In the genomic region with DNA sequence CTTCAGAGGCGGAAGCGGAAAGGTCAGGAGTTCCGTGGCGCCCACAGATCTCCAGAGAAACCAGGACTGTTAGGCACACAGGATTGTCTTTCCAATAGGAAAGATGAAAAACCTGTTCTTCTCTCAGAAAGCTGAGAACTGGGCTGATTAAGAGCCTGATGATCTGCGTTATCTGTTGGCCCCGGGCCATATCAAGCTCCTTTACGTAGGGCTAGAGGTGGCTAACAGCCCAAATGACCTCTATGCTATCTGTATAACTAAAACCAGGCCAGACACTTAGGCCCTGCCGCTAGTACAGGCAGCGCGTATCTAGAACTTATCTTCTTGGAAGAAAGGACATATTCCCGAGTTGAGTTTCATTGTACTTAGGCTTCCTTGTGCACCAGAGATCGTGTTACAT, we compare ENCODE assay signal across 26 mouse cellular contexts. TPM values are rescaled to one million over a fixed set of nuclear protein-coding genes. Genes with fewer than 3 reads are reported as not detected.
DNase-seq lines count a peak whose midpoint lies in the region; ATAC-seq and TF ChIP-seq lines count a peak whose summit lies in the region.
"Had no signal": no experiment of that assay in that cellular context is flagged by ENCODE, and none has a peak within 500 bp of the region (broad histone marks: within the 10 kb centered on the region; RNA-seq: fewer than 3 reads in every experiment).

No protein-coding gene starts in this region.

- WGBS in embryonic facial prominence, embryonic 14.5 days: 61% methylated on average over 12 of the region's 12 CpGs
- 80% methylated on average over 12 of the region's 12 CpGs for WGBS in embryonic facial prominence, embryonic 10.5 days
- WGBS in stomach, embryonic 15.5 days: 77% methylated on average over 12 of the region's 12 CpGs
- WGBS in stomach, postnatal 0 days: 74% methylated on average over 12 of the region's 12 CpGs
- 51% methylated on average over 12 of the region's 12 CpGs for WGBS in intestine, postnatal 0 days
- 84% methylated on average over 12 of the region's 12 CpGs for WGBS in liver, postnatal 0 days (ENCODE audit: insufficient replicate concordance)

- no peak overlapping the region for H3K4me2 ChIP-seq in embryonic facial prominence, embryonic 14.5 days (ENCODE audit: low read depth, low read length)
- no peak overlapping the region for H3K4me2 ChIP-seq in stomach, embryonic 15.5 days
- no peak overlapping the region for H3K4me2 ChIP-seq in stomach, postnatal 0 days (replicated peaks; ENCODE audit: low read depth)
- H3K4me2 ChIP-seq in intestine, postnatal 0 days (replicated peaks; ENCODE audit: low read depth): no peak overlapping the region; the same call in 1 of the 2 replicates
- H3K4me2 ChIP-seq in liver, postnatal 0 days (ENCODE audit: low read depth, low read length): no peak overlapping the region
- H3K4me2 ChIP-seq: embryonic facial prominence, embryonic 13.5 days; forebrain, embryonic 13.5 days; forebrain, embryonic 15.5 days had no signal

- H3K36me3 ChIP-seq in embryonic facial prominence, embryonic 14.5 days (ENCODE audit: control insufficient read depth, insufficient read depth, low read length): no peaks in the 10 kb centered on the region
- peaks cover 27% of the 10 kb centered on the region for H3K36me3 ChIP-seq in embryonic facial prominence, embryonic 10.5 days (replicated peaks)
- 0 out of 2 replicates have a peak, but pooled peaks cover 3% of the 10 kb centered on the region for H3K36me3 ChIP-seq in stomach, embryonic 15.5 days
- H3K36me3 ChIP-seq in stomach, postnatal 0 days (ENCODE audit: control insufficient read depth, insufficient read depth, low read length): 0 out of 2 replicates have a peak, but pooled peaks cover 2% of the 10 kb centered on the region
- peaks cover 5% of the 10 kb centered on the region; the same call in 1 of the 2 replicates for H3K36me3 ChIP-seq in intestine, postnatal 0 days (ENCODE audit: control insufficient read depth, insufficient read depth)
- H3K36me3 ChIP-seq in liver, postnatal 0 days (replicated peaks; ENCODE audit: insufficient read depth, low read length): peaks cover 3% of the 10 kb centered on the region
- H3K36me3 ChIP-seq: forebrain, embryonic 15.5 days had no signal

- no peak for TF ChIP-seq CTCF in stomach, postnatal 0 days (IDR thresholded peaks at IDR 0.05; ENCODE audit: low read depth)
- no peak for TF ChIP-seq CTCF in intestine, postnatal 0 days (IDR thresholded peaks at IDR 0.05; ENCODE audit: low read depth)
- no peak for TF ChIP-seq CTCF in liver, postnatal 0 days (IDR thresholded peaks at IDR 0.05; ENCODE audit: low read depth)

- no peaks in the 10 kb centered on the region for H3K9me3 ChIP-seq in embryonic facial prominence, embryonic 14.5 days (ENCODE audit: control insufficient read depth, low read length)
- no peaks in the 10 kb centered on the region for H3K9me3 ChIP-seq in embryonic facial prominence, embryonic 10.5 days
- no peaks in the 10 kb centered on the region for H3K9me3 ChIP-seq in stomach, embryonic 15.5 days
- no peaks in the 10 kb centered on the region for H3K9me3 ChIP-seq in stomach, postnatal 0 days (ENCODE audit: control insufficient read depth, low read length)
- no peaks in the 10 kb centered on the region for H3K9me3 ChIP-seq in intestine, postnatal 0 days (ENCODE audit: control insufficient read depth)
- no peaks in the 10 kb centered on the region for H3K9me3 ChIP-seq in liver, postnatal 0 days (ENCODE audit: low read length)
- H3K9me3 ChIP-seq: embryonic facial prominence, embryonic 13.5 days; forebrain, embryonic 13.5 days; forebrain, embryonic 15.5 days; G1E had no signal

- ATAC-seq in embryonic facial prominence, embryonic 14.5 days (ENCODE audit: low read depth): peak; percentile 6; the same call in 1 of the 2 replicates
- ATAC-seq in stomach, embryonic 15.5 days (ENCODE audit: insufficient read depth, low FRiP score, low read depth): 0 out of 2 replicates have a peak, but pooled peaks have one; percentile 10
- ATAC-seq in stomach, postnatal 0 days (ENCODE audit: low FRiP score, low TSS enrichment): no peak
- 0 out of 2 replicates have a peak, but pooled peaks have one; percentile 42 for ATAC-seq in intestine, postnatal 0 days
- no peak for ATAC-seq in liver, postnatal 0 days
- ATAC-seq: activated CD4-positive, CD25-positive, alpha-beta regulatory T cell, adult 4 months; CD4-positive, CD25-positive, alpha-beta regulatory T cell, adult 4 months; forebrain, embryonic 13.5 days; forebrain, embryonic 15.5 days; Patski had no signal

- H3K27me3 ChIP-seq in embryonic facial prominence, embryonic 14.5 days (replicated peaks; ENCODE audit: control insufficient read depth, insufficient read depth, low read length): no peaks in the 10 kb centered on the region
- H3K27me3 ChIP-seq in embryonic facial prominence, embryonic 10.5 days (replicated peaks; ENCODE audit: low read depth, poor library complexity, severe bottlenecking): peaks cover 2% of the 10 kb centered on the region; the same call in 1 of the 2 replicates
- H3K27me3 ChIP-seq in stomach, embryonic 15.5 days (replicated peaks): no peaks in the 10 kb centered on the region
- no peaks in the 10 kb centered on the region for H3K27me3 ChIP-seq in stomach, postnatal 0 days (ENCODE audit: control insufficient read depth, insufficient read depth, low read length)
- no peaks in the 10 kb centered on the region for H3K27me3 ChIP-seq in intestine, postnatal 0 days (replicated peaks; ENCODE audit: control insufficient read depth, insufficient read depth, low read length)
- H3K27me3 ChIP-seq in liver, postnatal 0 days (ENCODE audit: insufficient read depth, low read length): no peaks in the 10 kb centered on the region
- H3K27me3 ChIP-seq: CH12.LX; forebrain, embryonic 13.5 days; forebrain, embryonic 15.5 days; Patski had no signal

- no peak overlapping the region for H3K27ac ChIP-seq in embryonic facial prominence, embryonic 14.5 days (replicated peaks; ENCODE audit: low read depth, low read length)
- no peak overlapping the region for H3K27ac ChIP-seq in embryonic facial prominence, embryonic 10.5 days (replicated peaks)
- H3K27ac ChIP-seq in stomach, embryonic 15.5 days: no peak overlapping the region
- no peak overlapping the region for H3K27ac ChIP-seq in stomach, postnatal 0 days (replicated peaks)
- peak overlapping the region; percentile 17; the same call in 1 of the 2 replicates for H3K27ac ChIP-seq in intestine, postnatal 0 days (ENCODE audit: low read depth, low read length)
- H3K27ac ChIP-seq in liver, postnatal 0 days (ENCODE audit: low read depth): no peak overlapping the region
- H3K27ac ChIP-seq: embryonic facial prominence, embryonic 13.5 days; forebrain, embryonic 13.5 days; forebrain, embryonic 15.5 days had no signal

- no peak for TF ChIP-seq EP300 in stomach, postnatal 0 days (optimal IDR thresholded peaks at IDR 0.05)
- TF ChIP-seq EP300 in liver, postnatal 0 days (IDR thresholded peaks at IDR 0.05; ENCODE audit: low read depth): no peak

- DNase-seq in embryonic facial prominence, embryonic 14.5 days (ENCODE audit: low spot score): no peak
- no peak for DNase-seq in embryonic facial prominence, embryonic 10.5 days (ENCODE audit: low spot score)
- no peak for DNase-seq in stomach, postnatal 0 days (ENCODE audit: low spot score)
- no peak for DNase-seq in liver, postnatal 0 days
- DNase-seq in urinary bladder, postnatal 14 days (ENCODE audit: low spot score): no peak
- DNase-seq: adrenal gland, adult 8-10 months; adrenal gland, postnatal 14 days; adrenal gland, postnatal 36 days; B cell, adult 2 months; cerebellum, adult 11-12 months; cerebellum, adult 2 months; cerebellum, adult 9-10 months; cerebellum, postnatal 10 days; cerebellum, postnatal 25 days had no signal

- H3K9ac ChIP-seq in embryonic facial prominence, embryonic 14.5 days (ENCODE audit: low read depth, low read length): no peak overlapping the region
- no peak overlapping the region for H3K9ac ChIP-seq in stomach, embryonic 15.5 days
- H3K9ac ChIP-seq in stomach, postnatal 0 days (ENCODE audit: low read length): no peak overlapping the region
- H3K9ac ChIP-seq in intestine, postnatal 0 days (ENCODE audit: low read depth, low read length): no peak overlapping the region
- no peak overlapping the region for H3K9ac ChIP-seq in liver, postnatal 0 days (replicated peaks)
- H3K9ac ChIP-seq: embryonic facial prominence, embryonic 13.5 days; forebrain, embryonic 13.5 days; forebrain, embryonic 15.5 days had no signal

- H3K4me3 ChIP-seq in embryonic facial prominence, embryonic 14.5 days (ENCODE audit: low read depth, low read length): no peak overlapping the region
- H3K4me3 ChIP-seq in embryonic facial prominence, embryonic 10.5 days: no peak overlapping the region
- H3K4me3 ChIP-seq in stomach, embryonic 15.5 days (replicated peaks): no peak overlapping the region
- H3K4me3 ChIP-seq in stomach, postnatal 0 days (ENCODE audit: low read depth, low read length): no peak overlapping the region
- H3K4me3 ChIP-seq in intestine, postnatal 0 days (ENCODE audit: low read depth, low read length): no peak overlapping the region
- H3K4me3 ChIP-seq in liver, postnatal 0 days (ENCODE audit: low read depth, low read length): no peak overlapping the region
- H3K4me3 ChIP-seq: embryonic facial prominence, embryonic 13.5 days; forebrain, embryonic 13.5 days; forebrain, embryonic 15.5 days had no signal

- no peaks in the 10 kb centered on the region; the same call in 1 of the 2 replicates for H3K4me1 ChIP-seq in embryonic facial prominence, embryonic 14.5 days (ENCODE audit: control insufficient read depth, insufficient read depth, low read length)
- peaks cover 14% of the 10 kb centered on the region for H3K4me1 ChIP-seq in embryonic facial prominence, embryonic 10.5 days
- no peaks in the 10 kb centered on the region for H3K4me1 ChIP-seq in stomach, embryonic 15.5 days
- H3K4me1 ChIP-seq in stomach, postnatal 0 days (replicated peaks; ENCODE audit: control insufficient read depth, insufficient read depth): no peaks in the 10 kb centered on the region
- H3K4me1 ChIP-seq in intestine, postnatal 0 days (replicated peaks; ENCODE audit: control insufficient read depth, insufficient read depth, low read length): no peaks in the 10 kb centered on the region
- 0 out of 2 replicates have a peak, but pooled peaks cover 2% of the 10 kb centered on the region for H3K4me1 ChIP-seq in liver, postnatal 0 days (ENCODE audit: insufficient read depth)
- H3K4me1 ChIP-seq: forebrain, embryonic 15.5 days had no signal

RNA-seq across cellular contexts. Expression of a gene that starts 2.1 kb away (rescaled TPM):
- polyA plus RNA-seq in embryonic facial prominence, embryonic 14.5 days (2014; fragmentation: Nextera tagmentation; extraction: Ambion mirVana): 0.26 TPM in 1 of 2 replicates, not detected in the other
- not detected in 2 replicates for polyA plus RNA-seq in embryonic facial prominence, embryonic 10.5 days (2016; fragmentation: Nextera tagmentation; extraction: Ambion mirVana)
- polyA plus RNA-seq in stomach, embryonic 15.5 days (2015; fragmentation: Nextera tagmentation; extraction: Ambion mirVana): 0.08 TPM in 1 of 2 replicates, not detected in the other
- not detected in 2 replicates for polyA plus RNA-seq in stomach, postnatal 0 days (2015; fragmentation: Nextera tagmentation; extraction: Ambion mirVana)
- polyA plus RNA-seq in intestine, postnatal 0 days (2015; fragmentation: Nextera tagmentation; extraction: Ambion mirVana): 0.12 TPM in 1 of 2 replicates, not detected in the other
- polyA plus RNA-seq in liver, postnatal 0 days (2015; fragmentation: Nextera tagmentation; extraction: Ambion mirVana): not detected in 2 replicates
- polyA plus RNA-seq: activated CD4-positive, CD25-positive, alpha-beta regulatory T cell, adult 4 months; CD4-positive, CD25-positive, alpha-beta regulatory T cell, adult 4 months; cerebellum, adult 2 months; embryonic facial prominence, embryonic 11.5 days; embryonic facial prominence, embryonic 13.5 days; forebrain, embryonic 11.5 days; forebrain, embryonic 13.5 days; G1E had no signal

RNA-seq across cellular contexts. Expression of a gene that starts 6.0 kb away (rescaled TPM):
- polyA plus RNA-seq in embryonic facial prominence, embryonic 14.5 days (2014; fragmentation: Nextera tagmentation; extraction: Ambion mirVana): 4.8 and 5.0 TPM in 2 replicates
- 9.3 and 9.8 TPM in 2 replicates for polyA plus RNA-seq in embryonic facial prominence, embryonic 10.5 days (2016; fragmentation: Nextera tagmentation; extraction: Ambion mirVana)
- 6.0 and 8.9 TPM in 2 replicates for polyA plus RNA-seq in stomach, embryonic 15.5 days (2015; fragmentation: Nextera tagmentation; extraction: Ambion mirVana)
- polyA plus RNA-seq in stomach, postnatal 0 days (2015; fragmentation: Nextera tagmentation; extraction: Ambion mirVana): 3.2 and 5.7 TPM in 2 replicates
- 10.8 and 11.7 TPM in 2 replicates for polyA plus RNA-seq in intestine, postnatal 0 days (2015; fragmentation: Nextera tagmentation; extraction: Ambion mirVana)
- 8.2 and 9.2 TPM in 2 replicates for polyA plus RNA-seq in liver, postnatal 0 days (2015; fragmentation: Nextera tagmentation; extraction: Ambion mirVana)

RNA-seq across cellular contexts. Expression of a gene that starts 22.0 kb away (rescaled TPM):
- polyA plus RNA-seq in embryonic facial prominence, embryonic 14.5 days (2014; fragmentation: Nextera tagmentation; extraction: Ambion mirVana): 22.2 and 26.4 TPM in 2 replicates
- 8.3 and 9.9 TPM in 2 replicates for polyA plus RNA-seq in embryonic facial prominence, embryonic 10.5 days (2016; fragmentation: Nextera tagmentation; extraction: Ambion mirVana)
- polyA plus RNA-seq in stomach, embryonic 15.5 days (2015; fragmentation: Nextera tagmentation; extraction: Ambion mirVana): 32.4 and 34.7 TPM in 2 replicates
- 40.8 and 41.5 TPM in 2 replicates for polyA plus RNA-seq in stomach, postnatal 0 days (2015; fragmentation: Nextera tagmentation; extraction: Ambion mirVana)
- polyA plus RNA-seq in intestine, postnatal 0 days (2015; fragmentation: Nextera tagmentation; extraction: Ambion mirVana): 29.7 and 30.9 TPM in 2 replicates
- polyA plus RNA-seq in liver, postnatal 0 days (2015; fragmentation: Nextera tagmentation; extraction: Ambion mirVana): 15.6 and 16.7 TPM in 2 replicates

RNA-seq across cellular contexts. Expression of a gene that starts 23.8 kb away (rescaled TPM):
- polyA plus RNA-seq in embryonic facial prominence, embryonic 14.5 days (2014; fragmentation: Nextera tagmentation; extraction: Ambion mirVana): 83.8 and 86.9 TPM in 2 replicates
- polyA plus RNA-seq in embryonic facial prominence, embryonic 10.5 days (2016; fragmentation: Nextera tagmentation; extraction: Ambion mirVana): 75.2 and 76.8 TPM in 2 replicates
- 116 and 119 TPM in 2 replicates for polyA plus RNA-seq in stomach, embryonic 15.5 days (2015; fragmentation: Nextera tagmentation; extraction: Ambion mirVana)
- 181 and 193 TPM in 2 replicates for polyA plus RNA-seq in stomach, postnatal 0 days (2015; fragmentation: Nextera tagmentation; extraction: Ambion mirVana)
- 90.5 and 97.0 TPM in 2 replicates for polyA plus RNA-seq in intestine, postnatal 0 days (2015; fragmentation: Nextera tagmentation; extraction: Ambion mirVana)
- 132 and 141 TPM in 2 replicates for polyA plus RNA-seq in liver, postnatal 0 days (2015; fragmentation: Nextera tagmentation; extraction: Ambion mirVana)

RNA-seq across cellular contexts. Expression of a gene that starts 38.7 kb away (rescaled TPM):
- 18.1 and 19.4 TPM in 2 replicates for polyA plus RNA-seq in embryonic facial prominence, embryonic 14.5 days (2014; fragmentation: Nextera tagmentation; extraction: Ambion mirVana)
- 78.6 and 85.6 TPM in 2 replicates for polyA plus RNA-seq in embryonic facial prominence, embryonic 10.5 days (2016; fragmentation: Nextera tagmentation; extraction: Ambion mirVana)
- 19.3 and 20.3 TPM in 2 replicates for polyA plus RNA-seq in stomach, embryonic 15.5 days (2015; fragmentation: Nextera tagmentation; extraction: Ambion mirVana)
- 6.2 and 6.3 TPM in 2 replicates for polyA plus RNA-seq in stomach, postnatal 0 days (2015; fragmentation: Nextera tagmentation; extraction: Ambion mirVana)
- polyA plus RNA-seq in intestine, postnatal 0 days (2015; fragmentation: Nextera tagmentation; extraction: Ambion mirVana): 5.4 and 5.8 TPM in 2 replicates
- polyA plus RNA-seq in liver, postnatal 0 days (2015; fragmentation: Nextera tagmentation; extraction: Ambion mirVana): 2.2 and 4.1 TPM in 2 replicates
- polyA plus RNA-seq: activated CD4-positive, CD25-positive, alpha-beta regulatory T cell, adult 4 months had no signal

Comparison
In these comparisons a context has a peak if more than half of its experiments do, and no peak if none do; other contexts are left out.
1. ATAC-seq: peak in embryonic facial prominence, embryonic 14.5 days (single experiment), stomach, embryonic 15.5 days (single experiment) and intestine, postnatal 0 days (single experiment); none in stomach, postnatal 0 days (single experiment) and liver, postnatal 0 days (single experiment).